Mouse (Mus musculus) cerebellum, adult 2 months (tissue): ENCODE measurements around the gene Tjp1.

ENCODE experiments used
- CTCF ChIP-seq: fragments of 200-500 bp; IDR thresholded peaks from 2 replicates; pipeline ENCODE4 v1.5.1; 2011; ENCODE audit warnings: low read depth, mild to moderate bottlenecking, control low read depth, low read length, moderate library complexity, borderline replicate concordance; ENCODE audit not compliant: insufficient read depth
- POLR2A ChIP-seq: fragments of 200-500 bp; IDR thresholded peaks from 2 replicates; pipeline ENCODE4 v1.6.1; 2011; ENCODE audit warnings: low read length, control low read depth, borderline replicate concordance; ENCODE audit not compliant: insufficient read depth

- TF ChIP-seq POLR2A = no peak
- TF ChIP-seq CTCF = no peak
Measured at GRCm38 (mm10) chr7:65419012-65419411, 108.6 kb downstream of the Tjp1 start.
